ENCODE assay signal across 26 mouse cellular contexts in the genomic region with DNA sequence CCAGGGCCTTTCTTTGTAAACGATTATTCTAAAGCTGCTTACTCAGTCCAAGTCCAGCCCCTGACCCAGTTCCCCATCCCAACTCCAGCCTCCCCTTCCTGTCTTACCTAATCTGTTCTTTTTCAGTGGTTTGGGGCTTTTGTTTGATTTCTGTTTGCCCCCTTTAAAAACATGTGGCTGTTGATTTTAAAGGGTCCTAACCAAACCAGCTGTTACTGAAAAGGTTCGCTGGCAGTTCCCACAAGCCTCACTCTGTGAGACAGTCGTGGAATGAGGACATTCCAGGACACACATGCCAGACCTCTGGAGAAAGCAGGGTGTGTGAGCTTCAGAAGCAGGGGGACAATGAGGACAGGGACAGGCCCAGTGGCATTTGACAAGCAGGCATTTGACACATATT. TPM values are rescaled to one million over a fixed set of nuclear protein-coding genes. Genes with fewer than 3 reads are reported as not detected.
A peak's percentile ranks its signal among the peaks of the same experiment; 100 is the strongest.
DNase-seq lines count a peak whose midpoint lies in the region; TF ChIP-seq lines count a peak whose summit lies in the region.
"Had no signal": no experiment of that assay in that cellular context is flagged by ENCODE, and none has a peak within 500 bp of the region (broad histone marks: within the 10 kb centered on the region; RNA-seq: fewer than 3 reads in every experiment).

No protein-coding gene starts in this region.

- TF ChIP-seq CTCF in brain, embryonic 14.5 days (IDR thresholded peaks at IDR 0.05; ENCODE audit: borderline replicate concordance, extremely low read depth, insufficient read depth, insufficient read length): no peak

- peak; percentile 85 for DNase-seq in Muller cell, postnatal 12 days (ENCODE audit: inconsistent ontology term)
- peak; percentile 11 for DNase-seq in brain, embryonic 14.5 days (ENCODE audit: low read depth)
- peak; percentile 71 for DNase-seq in retina, postnatal 1 day
- DNase-seq in layer of hippocampus, postnatal 14 days (ENCODE audit: low spot score in 2 of 2): no peak
- DNase-seq in kidney, postnatal 25 days: no peak
- DNase-seq: adrenal gland, adult 2 months; adrenal gland, postnatal 25 days; cerebellum, adult 11-12 months; cerebellum, adult 2 months; cerebellum, adult 9-10 months; cerebellum, postnatal 10 days; cerebellum, postnatal 25 days; forebrain, postnatal 0 days had no signal

- TF ChIP-seq POLR2A in brain, embryonic 14.5 days (IDR thresholded peaks at IDR 0.05; ENCODE audit: borderline replicate concordance, extremely low read depth, insufficient read depth, insufficient read length, poor library complexity, severe bottlenecking): no peak

RNA-seq across cellular contexts. Expression of a gene that starts 3.8 kb away (rescaled TPM):
- polyA plus RNA-seq in brain, embryonic 14.5 days (2012; rRNA removed): not detected in 2 replicates
- 1 to 10 TPM; 2.6 to 3.7 TPM for total RNA-seq in layer of hippocampus, postnatal 14 days (2021)
- total RNA-seq: adrenal gland, adult 2 months; adrenal gland, postnatal 10 days; adrenal gland, postnatal 25 days; adrenal gland, postnatal 4 days; ES-E14; MEL had no signal
- polyA plus RNA-seq: activated CD4-positive, CD25-positive, alpha-beta regulatory T cell, adult 4 months; adrenal gland, adult 2 months; C2C12; cerebellum, adult 2 months; embryonic facial prominence, embryonic 11.5 days; forebrain, embryonic 11.5 days; forebrain, embryonic 13.5 days; forebrain, embryonic 15.5 days; Patski had no signal

RNA-seq across cellular contexts. Expression of a gene that starts 19.6 kb away (rescaled TPM):
- 0.78 and 0.98 TPM in 2 replicates for polyA plus RNA-seq in brain, embryonic 14.5 days (2012; rRNA removed)
- total RNA-seq in layer of hippocampus, postnatal 14 days (2021): 1 to 10 TPM; 7.7 to 8.2 TPM
- total RNA-seq: adrenal gland, adult 2 months; adrenal gland, postnatal 10 days; adrenal gland, postnatal 25 days; adrenal gland, postnatal 4 days; ES-E14; MEL had no signal
- polyA plus RNA-seq: activated CD4-positive, CD25-positive, alpha-beta regulatory T cell, adult 4 months; adrenal gland, adult 2 months; C2C12; embryonic facial prominence, embryonic 11.5 days; forebrain, embryonic 11.5 days; Patski had no signal

RNA-seq across cellular contexts. Expression of a gene that starts 28.8 kb away (rescaled TPM):
- 14.9 and 19.4 TPM in 2 replicates for polyA plus RNA-seq in brain, embryonic 14.5 days (2012; rRNA removed)
- 1 to 10 TPM; 3.4 to 4.4 TPM for total RNA-seq in layer of hippocampus, postnatal 14 days (2021)
- total RNA-seq: MEL had no signal
- polyA plus RNA-seq: activated CD4-positive, CD25-positive, alpha-beta regulatory T cell, adult 4 months; C2C12; Patski had no signal

RNA-seq across cellular contexts. Expression of a gene that starts 35.5 kb away (rescaled TPM):
- polyA plus RNA-seq in brain, embryonic 14.5 days (2012; rRNA removed): 0.04 and 0.08 TPM in 2 replicates
- not detected for total RNA-seq in layer of hippocampus, postnatal 14 days (2021)
- total RNA-seq: adrenal gland, adult 2 months; adrenal gland, postnatal 10 days; adrenal gland, postnatal 25 days; adrenal gland, postnatal 4 days; ES-E14; forebrain, postnatal 0 days; MEL had no signal
- polyA plus RNA-seq: activated CD4-positive, CD25-positive, alpha-beta regulatory T cell, adult 4 months; adrenal gland, adult 2 months; C2C12; cerebellum, adult 2 months; cortical plate, adult 2 months; embryonic facial prominence, embryonic 11.5 days; embryonic facial prominence, embryonic 13.5 days; forebrain, embryonic 11.5 days; forebrain, embryonic 13.5 days; forebrain, embryonic 15.5 days; forebrain, postnatal 0 days; Patski had no signal

RNA-seq across cellular contexts. Expression of a gene that starts 47.7 kb away (rescaled TPM):
- 0.53 and 2.3 TPM in 2 replicates for polyA plus RNA-seq in brain, embryonic 14.5 days (2012; rRNA removed)
- total RNA-seq in layer of hippocampus, postnatal 14 days (2021): 1 to 10 TPM; 7.2 to 9.4 TPM
- total RNA-seq: adrenal gland, adult 2 months; adrenal gland, postnatal 10 days; adrenal gland, postnatal 25 days; adrenal gland, postnatal 4 days; ES-E14; MEL had no signal
- polyA plus RNA-seq: activated CD4-positive, CD25-positive, alpha-beta regulatory T cell, adult 4 months; adrenal gland, adult 2 months; C2C12; embryonic facial prominence, embryonic 11.5 days; forebrain, embryonic 11.5 days; Patski had no signal

Comparison
In these comparisons a context has a peak if more than half of its experiments do, and no peak if none do; other contexts are left out.
1. DNase-seq: peak in Muller cell, postnatal 12 days (single experiment), brain, embryonic 14.5 days (single experiment) and retina, postnatal 1 day (single experiment); none in layer of hippocampus, postnatal 14 days (0 of 2) and kidney, postnatal 25 days (0 of 2).